Mouse (Mus musculus) CH12.LX (cell line): ENCODE data around the gene D11Wsu47e. TPM values are rescaled to one million over a fixed set of nuclear protein-coding genes. Genes with fewer than 3 reads are reported as not detected.
"Not testable (repeated sequence)": the region's sequence is repeated elsewhere in the genome, so short reads cannot be mapped to it uniquely, and the experiment has no call there.

ENCODE experiments used
- DNase-seq: peaks from one replicate; pipeline ENCODE4 v3.0.0-alpha.2; 2013; ENCODE audit errors: extremely low read depth
- H3K27ac ChIP-seq: 2 replicates; pipeline ENCODE4 v1.5.1; 2012; ENCODE audit warnings: low read depth, mild to moderate bottlenecking, control low read depth, moderate library complexity; ENCODE audit not compliant: insufficient read depth
- H3K27me3 ChIP-seq: replicated peaks from 2 replicates; pipeline ENCODE3; 2012; ENCODE audit warnings: inconsistent platforms
- H3K36me3 ChIP-seq, 2 experiments: replicated peaks in 1 of 2; 2 replicates each; pipeline versions ENCODE3 to v1.6.1; 2012; ENCODE audit warnings: inconsistent platforms in 1 of 2, low read length in 1 of 2, mild to moderate bottlenecking in 1 of 2, mixed read lengths in 1 of 2, moderate library complexity in 1 of 2; ENCODE audit not compliant: control insufficient read depth in 1 of 2, insufficient read depth in 1 of 2
- H3K4me1 ChIP-seq, 2 experiments: 2 replicates each; pipeline ENCODE4 v1.6.1; 2012; ENCODE audit warnings: inconsistent platforms in 1 of 2, moderate library complexity in 1 of 2; ENCODE audit not compliant: insufficient read depth in 2 of 2, control insufficient read depth in 1 of 2
- H3K4me2 ChIP-seq: 2 replicates; pipeline ENCODE4 v1.6.1; 2012; ENCODE audit warnings: low read depth, mild to moderate bottlenecking, control low read depth; ENCODE audit not compliant: poor library complexity, insufficient read depth, severe bottlenecking
- H3K4me3 ChIP-seq, 3 experiments: fragments of 150-350 bp in 1 of 3; sonication (generic) in 1 of 3; replicated peaks in 1 of 3; 2 replicates each; pipeline versions ENCODE3 to v1.5.1; 2011 to 2012; ENCODE audit warnings: low read depth in 2 of 3, low read length in 2 of 3, mild to moderate bottlenecking in 2 of 3, moderate library complexity in 2 of 3, control low read depth in 1 of 3, improper control_type of control experiment in 1 of 3, inconsistent platforms in 1 of 3, mixed read lengths in 1 of 3; ENCODE audit not compliant: poor library complexity in 1 of 3
- H3K79me2 ChIP-seq: replicated peaks from 2 replicates; pipeline ENCODE4 v1.6.1; 2012; ENCODE audit warnings: mild to moderate bottlenecking, moderate library complexity; ENCODE audit not compliant: control insufficient read depth, poor library complexity, insufficient read depth, severe bottlenecking; ENCODE audit errors: extremely low read depth
- H3K9ac ChIP-seq: 2 replicates; pipeline ENCODE4 v1.6.1; 2012; ENCODE audit warnings: low read depth, mild to moderate bottlenecking, control low read depth, moderate library complexity; ENCODE audit not compliant: insufficient read depth
- H3K9me3 ChIP-seq: replicated peaks from 2 replicates; pipeline ENCODE3; 2012; ENCODE audit warnings: low read length, inconsistent platforms, mixed read lengths
- CHD1 ChIP-seq: IDR thresholded peaks from 2 replicates; pipeline ENCODE4 v1.6.1; 2012; ENCODE audit warnings: low read depth, low read length, improper control_type of control experiment, inconsistent platforms
- CTCF ChIP-seq, 2 experiments: IDR thresholded peaks in 1 of 2; conservative IDR thresholded peaks in 1 of 2; 2 replicates each; pipeline ENCODE4 v1.5.1; 2011 to 2012; ENCODE audit warnings: low read depth in 2 of 2, low read length in 2 of 2, improper control_type of control experiment in 1 of 2, inconsistent platforms in 1 of 2, mild to moderate bottlenecking in 1 of 2, moderate library complexity in 1 of 2
- ELF1 ChIP-seq: IDR thresholded peaks from 2 replicates; pipeline ENCODE4 v1.6.1; 2014; ENCODE audit warnings: low read depth, mild to moderate bottlenecking, inconsistent platforms, low read length, improper control_type of control experiment
- HCFC1 ChIP-seq: IDR thresholded peaks from 2 replicates; pipeline ENCODE4 v1.6.1; 2012; ENCODE audit warnings: low read depth, mild to moderate bottlenecking, inconsistent platforms, low read length, improper control_type of control experiment
- JUND ChIP-seq: conservative IDR thresholded peaks from 2 replicates; pipeline ENCODE4 v1.6.1; 2011; ENCODE audit warnings: low read depth, low read length, improper control_type of control experiment
- MAZ ChIP-seq: IDR thresholded peaks from 2 replicates; pipeline ENCODE4 v1.6.1; 2012; ENCODE audit warnings: low read depth, mild to moderate bottlenecking, inconsistent platforms, low read length, improper control_type of control experiment, moderate library complexity
- NRF1 ChIP-seq: IDR thresholded peaks from 2 replicates; pipeline ENCODE4 v1.6.1; 2014; ENCODE audit warnings: low read depth, mild to moderate bottlenecking, inconsistent platforms, low read length, improper control_type of control experiment, moderate library complexity
- PAX5 ChIP-seq: IDR thresholded peaks from 2 replicates; pipeline ENCODE4 v1.6.1; 2012; ENCODE audit warnings: low read length, inconsistent platforms, mixed read lengths
- POLR2AphosphoS2 ChIP-seq: IDR thresholded peaks from 2 replicates; pipeline ENCODE4 v1.6.1; 2011; ENCODE audit warnings: low read depth, low read length, improper control_type of control experiment
- RCOR1 ChIP-seq: conservative IDR thresholded peaks from 2 replicates; pipeline ENCODE4 v1.6.1; 2012; ENCODE audit warnings: low read depth, mild to moderate bottlenecking, inconsistent platforms, low read length, improper control_type of control experiment
- SIN3A ChIP-seq: IDR thresholded peaks from 2 replicates; pipeline ENCODE4 v1.6.1; 2012; ENCODE audit warnings: low read length, improper control_type of control experiment, inconsistent platforms
- USF2 ChIP-seq: conservative IDR thresholded peaks from 2 replicates; pipeline ENCODE4 v1.6.1; 2011; ENCODE audit warnings: low read depth, low read length, improper control_type of control experiment
- ZC3H11A ChIP-seq: IDR thresholded peaks from 2 replicates; pipeline ENCODE4 v1.6.1; 2012; ENCODE audit warnings: low read depth, mild to moderate bottlenecking, inconsistent platforms, low read length, improper control_type of control experiment
- ZKSCAN1 ChIP-seq: IDR thresholded peaks from 2 replicates; pipeline ENCODE4 v1.6.1; 2012; ENCODE audit warnings: low read depth, inconsistent platforms, low read length, improper control_type of control experiment, borderline replicate concordance
- ZMIZ1 ChIP-seq: IDR thresholded peaks from 2 replicates; pipeline ENCODE4 v1.6.1; 2012; ENCODE audit warnings: low read depth, mild to moderate bottlenecking, inconsistent platforms, low read length, improper control_type of control experiment
- ZNF384 ChIP-seq: IDR thresholded peaks from 2 replicates; pipeline ENCODE4 v1.6.1; 2012; ENCODE audit warnings: low read depth, low read length, improper control_type of control experiment, inconsistent platforms
- dilution Hi-C: fragments of 300-500 bp; cut with MboI; formaldehyde crosslinking; loops from 2 replicates; pipeline ENCODE4 v1.14.3; 2020; ENCODE audit warnings: low sequenced_read_pairs; ENCODE audit not compliant: extremely low pct_unique_long_range_greater_than_20kb, extremely low pct_ligation_motif_present
- in situ Hi-C: fragments of 300-500 bp; cut with MboI; formaldehyde crosslinking; loops from 3 replicates; pipeline ENCODE4 v1.14.3; 2019; ENCODE audit warnings: low sequenced_read_pairs, low pct_ligation_motif_present, low pct_unique_long_range_greater_than_20kb, mixed read lengths
- polyA plus RNA-seq: library from polyadenylated mRNA; unstranded; fragments of >175 nt; gene quantifications from 2 replicates; pipeline ENCODE4 v1.2.1, GENCODE M21; 2012; ENCODE audit warnings: low read depth; ENCODE audit not compliant: insufficient read length
- total RNA-seq, 2 experiments: library from RNA; depleted of rRNA; stranded (reverse); fragments of 300-350 nt in 1 of 2; fragments of >200 nt in 1 of 2; gene quantifications; 2 replicates each; pipeline ENCODE4 v1.2.3; 2012 to 2014

Gene D11Wsu47e
- total and polyA plus RNA-seq, 3 experiments, result 25.1 to 29.6 (median 26.2) TPM

GRCm38 (mm10) chr11:113658763-113659162 is 25.4 kb upstream of the D11Wsu47e start:
- peaks cover 85 to 90% of the 10 kb centered on the region in 2 experiments for H3K36me3 ChIP-seq
- H3K4me2 ChIP-seq, result no peak overlapping the region

GRCm38 (mm10) chr11:113660213-113660612 is 24.0 kb upstream of the D11Wsu47e start:
- H3K4me2 ChIP-seq, H3K9ac ChIP-seq, H3K4me3 ChIP-seq, DNase-seq, H3K27me3 ChIP-seq, dilution Hi-C loops, H3K27ac ChIP-seq, H3K9me3 ChIP-seq: not testable (repeated sequence)
- peaks cover 80 to 90% of the 10 kb centered on the region in 2 experiments for H3K36me3 ChIP-seq
- H3K4me1 ChIP-seq, result peaks cover 0 to 25% of the 10 kb centered on the region in 2 experiments; a peak in 2 of 4 replicates
- TF ChIP-seq CTCF (conservative IDR thresholded peaks at IDR 0.05 in 1 of 2, IDR thresholded peaks at IDR 0.05 in 1 of 2; ENCODE audit: low read depth in 2 of 2, low read length in 2 of 2), result peak in 1 of 2 experiments; percentile 44; a peak in 2 of 4 replicates
- TF ChIP-seq, all 38 proteins: peak for 1; not testable (repeated sequence) for 37
- H3K79me2 ChIP-seq, in situ Hi-C loops: not testable (repeated sequence)

More at GRCm38 (mm10) chr11:113658763-113659162, 25.4 kb upstream of the D11Wsu47e start:
- no peak overlapping the region for H3K4me3 ChIP-seq
- 0 out of 2 replicates have a peak, but pooled peaks cover 3% of the 10 kb centered on the region for H3K79me2 ChIP-seq
- DNase-seq, result no peak
- no peaks in the 10 kb centered on the region for H3K9me3 ChIP-seq
- no peak overlapping the region for H3K27ac ChIP-seq
- H3K27me3 ChIP-seq, result no peaks in the 10 kb centered on the region
- in situ Hi-C loops (no loop called here), dilution Hi-C loops (no loop called here)
- TF ChIP-seq MAZ (no peak), RCOR1 (no peak), SIN3A (no peak), ZC3H11A (no peak), JUND (no peak), ELF1 (no peak), PAX5 (no peak), CHD1 (no peak), NRF1 (no peak), ZMIZ1 (no peak), HCFC1 (no peak), USF2 (no peak), ZKSCAN1 (no peak), CTCF (conservative IDR thresholded peaks at IDR 0.05 in 1 of 2, IDR thresholded peaks at IDR 0.05 in 1 of 2; ENCODE audit: low read depth in 2 of 2, low read length in 2 of 2) (no peak), ZNF384 (no peak), POLR2AphosphoS2 (no peak)
- no peak overlapping the region for H3K9ac ChIP-seq
- H3K4me1 ChIP-seq, result peaks cover 0 to 11% of the 10 kb centered on the region in 2 experiments; a peak in 2 of 4 replicates
